Mouse (Mus musculus): ENCODE results near the gene Tceal7. TPM values are rescaled to one million over a fixed set of nuclear protein-coding genes. Genes with fewer than 3 reads are reported as not detected.
"Not testable (repeated sequence)": the region's sequence is repeated elsewhere in the genome, so short reads cannot be mapped to it uniquely, and the experiment has no call there.

The Tceal7 gene
- polyA plus RNA-seq (2015; fragmentation: Nextera tagmentation; extraction: Ambion mirVana) = 1.5 and 1.7 TPM in 2 replicates

DNA sequence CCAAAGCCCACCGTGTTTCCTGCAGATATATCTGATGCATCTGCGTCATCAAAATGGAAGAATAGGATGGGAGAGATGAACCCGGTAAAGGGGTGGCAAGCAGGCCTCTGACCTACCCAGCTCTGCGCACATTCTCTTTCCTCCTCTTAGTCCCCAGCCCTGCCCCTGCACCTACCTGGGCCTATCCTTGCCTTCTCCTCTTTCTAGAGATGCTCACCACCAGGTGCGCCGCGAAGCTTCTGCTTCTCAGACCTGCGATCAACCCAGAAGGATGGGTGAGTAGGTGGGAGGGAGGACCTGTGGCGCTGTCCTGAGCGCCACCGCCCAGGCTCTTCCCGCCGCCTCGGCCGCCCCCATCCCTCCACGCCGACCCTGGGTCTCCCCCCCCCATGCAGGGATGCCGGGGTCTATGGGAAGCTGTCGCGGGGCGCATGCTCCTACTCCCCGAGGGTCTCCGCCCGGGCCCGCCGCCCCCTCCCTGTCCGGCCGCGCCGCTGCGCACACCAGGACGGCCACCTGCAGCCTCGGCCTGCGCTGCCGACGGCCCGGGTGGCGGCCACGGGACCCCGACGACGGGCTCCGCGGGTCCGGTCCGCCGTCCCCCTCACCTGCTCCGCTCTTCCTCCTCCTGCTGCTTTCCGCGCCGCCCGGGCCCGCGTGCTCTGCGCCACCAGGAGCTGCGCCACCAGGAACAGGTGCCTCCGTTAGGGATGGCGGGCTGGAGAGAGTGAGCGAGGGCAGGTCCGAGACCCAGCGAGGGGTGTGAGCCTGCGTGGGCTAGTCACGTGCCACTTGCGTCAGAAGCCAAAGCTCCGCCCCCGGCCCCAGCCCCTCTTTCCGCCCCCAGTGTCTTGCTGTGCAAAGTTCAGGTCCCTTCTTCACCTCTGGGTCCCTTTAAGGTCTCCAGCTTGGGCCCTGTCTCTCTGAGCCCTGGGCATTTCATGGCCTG lies at the start of gene Tceal7, which contains the start of gene Bex1:
Gene Tceal7, plus strand, starts transcription at position 51 of the 949 bp plus-strand sequence.
Gene Bex1, minus strand, starts transcription at position 785 of the 949 bp plus-strand sequence.
- WGBS = 29% methylated on average over 15 of the region's 67 CpGs
- H3K27ac ChIP-seq = not testable (repeated sequence)

DNA sequence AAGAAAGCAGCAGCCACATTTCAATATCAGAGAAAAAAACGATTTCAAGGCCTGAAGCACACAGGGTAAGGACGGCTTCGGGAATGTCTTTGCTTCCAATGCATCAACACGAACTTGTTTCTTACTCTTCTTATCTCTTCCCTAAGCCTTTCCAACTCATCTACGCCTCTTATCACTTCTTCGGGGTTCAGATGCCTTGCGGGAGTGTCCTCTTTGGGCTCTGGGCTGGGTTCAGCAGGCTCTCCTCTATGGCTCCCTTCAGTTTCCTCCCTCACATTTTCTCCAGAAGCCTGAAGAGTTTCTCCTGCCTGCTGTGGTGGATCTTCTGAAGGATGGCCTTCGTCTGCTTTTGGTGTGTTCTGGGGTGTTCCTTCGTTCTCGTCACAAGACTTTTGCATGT lies 44.0 kb upstream of the Tceal7 start:
- Histone ChIP-seq H3K4me1 (replicated peaks) (peaks cover 4% of the 10 kb centered on the region; the same call in 1 of the 2 replicates), H3K4me2 (replicated peaks) (peak overlapping the region; percentile 56), H3K27ac (no peak overlapping the region), H3K9ac (replicated peaks) (0 out of 2 replicates have a peak overlapping the region, but pooled peaks have one; percentile 4), H3K4me3 (replicated peaks) (peak overlapping the region; percentile 56), H3K9me3 (no peaks in the 10 kb centered on the region), H3K27me3 (peaks cover under 1% of the 10 kb centered on the region; the same call in 1 of the 2 replicates), H3K36me3 (no peaks in the 10 kb centered on the region)
- WGBS = 71% methylated on average over 10 of the region's 10 CpGs
- no peak for ATAC-seq

More for the DNA sequence above, at the start of gene Tceal7, which contains the start of gene Bex1:
- H3K9ac ChIP-seq (replicated peaks) = peak within 1 kb of the TSS; percentile 53
- not testable (repeated sequence) for H3K9me3 ChIP-seq; H3K4me1 ChIP-seq (replicated peaks); H3K27me3 ChIP-seq; H3K36me3 ChIP-seq
- ATAC-seq = peak; percentile 95
- peak within 1 kb of the TSS; percentile 43 for H3K4me3 ChIP-seq (replicated peaks)
- H3K4me2 ChIP-seq (replicated peaks) = peak within 1 kb of the TSS; percentile 53

- peaks cover 6% of the 10 kb centered on the region; the same call in 1 of the 2 replicates for H3K27me3 ChIP-seq
Measured at GRCm38 (mm10) chrX:136171189-136172117, 43.1 kb upstream of the Tceal7 start.

GRCm38 (mm10) chrX:136172118-136172551 lies 42.4 kb upstream of the Tceal7 start, which contains the start of gene Tceal8:
TSS of gene Tceal8 (minus strand) at chrX:136172342.
- Histone ChIP-seq H3K9ac (replicated peaks) (peak within 1 kb of the TSS; percentile 73), H3K9me3 (no peaks in the 10 kb centered on the region), H3K36me3 (no peaks in the 10 kb centered on the region), H3K27me3 (peaks cover 6% of the 10 kb centered on the region; the same call in 1 of the 2 replicates), H3K27ac (peak within 1 kb of the TSS; percentile 85), H3K4me1 (replicated peaks) (peaks cover 4% of the 10 kb centered on the region; the same call in 1 of the 2 replicates), H3K4me3 (replicated peaks) (peak within 1 kb of the TSS; percentile 56), H3K4me2 (replicated peaks) (peak within 1 kb of the TSS; percentile 56)
- 21% methylated on average over 10 of the region's 10 CpGs for WGBS
- ATAC-seq = peak; percentile 96

More at GRCm38 (mm10) chrX:136171189-136172117, 43.1 kb upstream of the Tceal7 start:
- Histone ChIP-seq H3K4me1 (replicated peaks) (peaks cover 4% of the 10 kb centered on the region; the same call in 1 of the 2 replicates), H3K27ac (peak overlapping the region; percentile 84), H3K9me3 (no peaks in the 10 kb centered on the region), H3K4me3 (replicated peaks) (peak overlapping the region; percentile 56), H3K36me3 (no peaks in the 10 kb centered on the region), H3K4me2 (replicated peaks) (peak overlapping the region; percentile 56), H3K9ac (replicated peaks) (peak overlapping the region; percentile 73)
- WGBS = 21% methylated on average over 24 of the region's 24 CpGs
- ATAC-seq = peak; percentile 77

DNA sequence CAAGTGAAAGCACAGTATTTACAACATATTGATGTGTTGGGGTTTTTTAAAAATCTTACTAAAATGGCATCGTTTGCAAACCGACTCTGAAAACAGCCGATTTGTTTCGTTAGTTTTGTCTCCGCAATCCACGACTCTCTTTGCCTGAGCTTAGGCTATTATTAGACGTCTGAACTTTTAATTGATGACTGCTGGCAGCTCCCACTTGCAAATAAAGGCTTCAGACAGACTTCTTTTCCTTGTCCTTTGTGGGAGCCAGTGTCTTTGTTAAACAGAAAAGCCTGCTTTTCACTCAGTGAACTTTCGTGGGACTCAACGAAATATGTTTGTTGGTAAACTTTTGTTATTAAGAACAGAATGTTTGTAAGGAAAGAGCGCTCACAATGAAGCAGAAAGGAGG lies 41.8 kb upstream of the Tceal7 start:
- Histone ChIP-seq H3K36me3 (no peaks in the 10 kb centered on the region), H3K4me1 (replicated peaks) (peaks cover 4% of the 10 kb centered on the region; the same call in 1 of the 2 replicates), H3K9ac (replicated peaks) (0 out of 2 replicates have a peak overlapping the region, but pooled peaks have one; percentile 37), H3K4me2 (replicated peaks) (peak overlapping the region; percentile 56), H3K4me3 (replicated peaks) (peak overlapping the region; percentile 56), H3K27ac (peak overlapping the region; percentile 58), H3K27me3 (peaks cover 6% of the 10 kb centered on the region; the same call in 1 of the 2 replicates), H3K9me3 (no peaks in the 10 kb centered on the region)
- no peak for ATAC-seq
- WGBS = 25% methylated on average over 10 of the region's 10 CpGs

- WGBS = 22% methylated on average over 11 of the region's 11 CpGs
- Histone ChIP-seq H3K4me2 (replicated peaks) (no peak overlapping the region), H3K27me3 (peaks cover 1% of the 10 kb centered on the region; the same call in 1 of the 2 replicates), H3K27ac (no peak overlapping the region), H3K9ac (replicated peaks) (no peak overlapping the region), H3K4me3 (replicated peaks) (no peak overlapping the region), H3K36me3 (no peaks in the 10 kb centered on the region), H3K9me3 (no peaks in the 10 kb centered on the region), H3K4me1 (replicated peaks) (no peaks in the 10 kb centered on the region)
- ATAC-seq = peak; percentile 63; the same call in 1 of the 2 replicates
Measured at GRCm38 (mm10) chrX:136180897-136181553, 33.6 kb upstream of the Tceal7 start.

- Histone ChIP-seq H3K27ac (no peak overlapping the region), H3K27me3 (no peaks in the 10 kb centered on the region), H3K36me3 (no peaks in the 10 kb centered on the region), H3K9me3 (no peaks in the 10 kb centered on the region), H3K4me2 (replicated peaks) (no peak overlapping the region), H3K9ac (replicated peaks) (no peak overlapping the region), H3K4me3 (replicated peaks) (no peak overlapping the region), H3K4me1 (replicated peaks) (no peaks in the 10 kb centered on the region)
- ATAC-seq = no peak
- 82% methylated on average over 1 of the region's 1 CpGs for WGBS
Measured at GRCm38 (mm10) chrX:136183107-136183506, 31.5 kb upstream of the Tceal7 start.

GRCm38 (mm10) chrX:136195193-136195944 lies 19.2 kb upstream of the Tceal7 start:
- Histone ChIP-seq H3K9me3 (no peaks in the 10 kb centered on the region), H3K9ac (replicated peaks) (no peak overlapping the region), H3K27ac (no peak overlapping the region), H3K4me1 (replicated peaks) (no peaks in the 10 kb centered on the region), H3K27me3 (no peaks in the 10 kb centered on the region; the same call in 1 of the 2 replicates), H3K36me3 (no peaks in the 10 kb centered on the region), H3K4me3 (replicated peaks) (no peak overlapping the region), H3K4me2 (replicated peaks) (no peak overlapping the region)
- 82% methylated on average over 16 of the region's 16 CpGs for WGBS
- ATAC-seq = no peak

- Histone ChIP-seq H3K27ac (no peak overlapping the region), H3K27me3 (peaks cover 1% of the 10 kb centered on the region; the same call in 1 of the 2 replicates), H3K4me3 (replicated peaks) (no peak overlapping the region), H3K36me3 (no peaks in the 10 kb centered on the region), H3K4me1 (replicated peaks) (no peaks in the 10 kb centered on the region), H3K9me3 (no peaks in the 10 kb centered on the region), H3K4me2 (replicated peaks) (no peak overlapping the region), H3K9ac (replicated peaks) (no peak overlapping the region)
- 48% methylated on average over 1 of the region's 1 CpGs for WGBS
- ATAC-seq = no peak
Measured at GRCm38 (mm10) chrX:136196873-136197272, 17.7 kb upstream of the Tceal7 start.

DNA sequence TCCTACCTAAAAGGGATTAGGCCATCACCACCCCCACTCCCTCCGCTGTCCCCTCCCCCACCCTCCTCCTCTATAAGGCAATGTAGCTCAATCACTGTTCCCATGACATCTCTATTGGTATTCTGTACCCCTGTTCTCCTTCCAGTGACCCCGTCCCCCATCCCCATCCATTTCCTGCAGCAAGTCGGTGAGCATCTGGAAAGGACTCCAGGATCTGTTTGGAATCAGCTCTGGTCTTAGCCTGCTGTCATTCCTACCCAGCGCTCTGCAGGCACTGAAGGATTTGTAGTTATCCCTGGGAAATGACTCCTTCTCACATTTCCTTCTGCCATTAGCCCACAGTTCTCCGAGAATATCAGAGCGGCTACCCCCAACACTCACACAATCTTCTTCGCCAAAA lies 11.3 kb upstream of the Tceal7 start:
- Histone ChIP-seq H3K4me2 (replicated peaks) (peak overlapping the region; percentile 57), H3K9me3 (no peaks in the 10 kb centered on the region), H3K4me3 (replicated peaks) (peak overlapping the region; percentile 50), H3K27ac (peak overlapping the region; percentile 70), H3K9ac (replicated peaks) (peak overlapping the region; percentile 67), H3K4me1 (replicated peaks) (no peaks in the 10 kb centered on the region), H3K36me3 (no peaks in the 10 kb centered on the region), H3K27me3 (peaks cover 6% of the 10 kb centered on the region)
- peak; percentile 77 for ATAC-seq
- 27% methylated on average over 7 of the region's 7 CpGs for WGBS
